Mouse (Mus musculus): ENCODE measurements around the gene Cep57. TPM values are rescaled to one million over a fixed set of nuclear protein-coding genes. Genes with fewer than 3 reads are reported as not detected.

The Cep57 gene
- polyA plus RNA-seq, 1 experiment, result 34.7 TPM

GRCm38 (mm10) chr9:13835256-13835655 lies 8.3 kb upstream of the Cep57 start:
- no peak for DNase-seq (ENCODE audit: low read depth)
- TF ChIP-seq CTCF (IDR thresholded peaks at IDR 0.05; ENCODE audit: borderline replicate concordance, extremely low read depth, insufficient read depth, insufficient read length) (no peak), POLR2A (IDR thresholded peaks at IDR 0.05; ENCODE audit: borderline replicate concordance, extremely low read depth, insufficient read depth, insufficient read length, poor library complexity, severe bottlenecking) (no peak)

- DNase-seq (ENCODE audit: low read depth), result no peak
- TF ChIP-seq CTCF (IDR thresholded peaks at IDR 0.05; ENCODE audit: borderline replicate concordance, extremely low read depth, insufficient read depth, insufficient read length) (peak; percentile 20; the same call in 1 of the 2 replicates), POLR2A (IDR thresholded peaks at IDR 0.05; ENCODE audit: borderline replicate concordance, extremely low read depth, insufficient read depth, insufficient read length, poor library complexity, severe bottlenecking) (no peak)
These were observed 1.2 kb upstream of the Cep57 start for GRCm38 (mm10) chr9:13828087-13828441.

- TF ChIP-seq POLR2A (IDR thresholded peaks at IDR 0.05; ENCODE audit: borderline replicate concordance, extremely low read depth, insufficient read depth, insufficient read length, poor library complexity, severe bottlenecking) (peak; percentile 71), CTCF (IDR thresholded peaks at IDR 0.05; ENCODE audit: borderline replicate concordance, extremely low read depth, insufficient read depth, insufficient read length) (no peak)
- DNase-seq (ENCODE audit: low read depth), result peak; percentile 100
These were observed 639 bp upstream of the Cep57 start, which contains the start of gene Fam76b for GRCm38 (mm10) chr9:13827406-13828086. Fam76b (plus strand) TSS chr9:13827716.

- peak; percentile 81 for DNase-seq (ENCODE audit: low read depth)
- TF ChIP-seq CTCF (IDR thresholded peaks at IDR 0.05; ENCODE audit: borderline replicate concordance, extremely low read depth, insufficient read depth, insufficient read length) (no peak), POLR2A (IDR thresholded peaks at IDR 0.05; ENCODE audit: borderline replicate concordance, extremely low read depth, insufficient read depth, insufficient read length, poor library complexity, severe bottlenecking) (0 out of 2 replicates have a peak, but pooled peaks have one; percentile 18)
These were observed 509 bp downstream of the Cep57 start for GRCm38 (mm10) chr9:13826391-13826805.

GRCm38 (mm10) chr9:13825896-13826295 lies 1.0 kb downstream of the Cep57 start:
- TF ChIP-seq CTCF (IDR thresholded peaks at IDR 0.05; ENCODE audit: borderline replicate concordance, extremely low read depth, insufficient read depth, insufficient read length) (no peak), POLR2A (IDR thresholded peaks at IDR 0.05; ENCODE audit: borderline replicate concordance, extremely low read depth, insufficient read depth, insufficient read length, poor library complexity, severe bottlenecking) (no peak)
- DNase-seq (ENCODE audit: low read depth), result no peak

GRCm38 (mm10) chr9:13820774-13821173 lies 6.1 kb downstream of the Cep57 start:
- DNase-seq (ENCODE audit: low read depth), result no peak
- no peak for TF ChIP-seq POLR2A (IDR thresholded peaks at IDR 0.05; ENCODE audit: borderline replicate concordance, extremely low read depth, insufficient read depth, insufficient read length, poor library complexity, severe bottlenecking)
- no peak for TF ChIP-seq CTCF (IDR thresholded peaks at IDR 0.05; ENCODE audit: borderline replicate concordance, extremely low read depth, insufficient read depth, insufficient read length)

- TF ChIP-seq CTCF (IDR thresholded peaks at IDR 0.05; ENCODE audit: borderline replicate concordance, extremely low read depth, insufficient read depth, insufficient read length) (no peak), POLR2A (IDR thresholded peaks at IDR 0.05; ENCODE audit: borderline replicate concordance, extremely low read depth, insufficient read depth, insufficient read length, poor library complexity, severe bottlenecking) (no peak)
- no peak for DNase-seq (ENCODE audit: low read depth)
These were observed 8.5 kb downstream of the Cep57 start for GRCm38 (mm10) chr9:13818369-13818768.

GRCm38 (mm10) chr9:13809937-13810336 lies 17.0 kb downstream of the Cep57 start:
- TF ChIP-seq CTCF (IDR thresholded peaks at IDR 0.05; ENCODE audit: borderline replicate concordance, extremely low read depth, insufficient read depth, insufficient read length) (peak; percentile 32; the same call in 1 of the 2 replicates), POLR2A (IDR thresholded peaks at IDR 0.05; ENCODE audit: borderline replicate concordance, extremely low read depth, insufficient read depth, insufficient read length, poor library complexity, severe bottlenecking) (no peak)
- peak; percentile 19 for DNase-seq (ENCODE audit: low read depth)

GRCm38 (mm10) chr9:13807657-13808056 lies 19.2 kb downstream of the Cep57 start:
- DNase-seq (ENCODE audit: low read depth), result no peak
- TF ChIP-seq POLR2A (IDR thresholded peaks at IDR 0.05; ENCODE audit: borderline replicate concordance, extremely low read depth, insufficient read depth, insufficient read length, poor library complexity, severe bottlenecking) (no peak), CTCF (IDR thresholded peaks at IDR 0.05; ENCODE audit: borderline replicate concordance, extremely low read depth, insufficient read depth, insufficient read length) (no peak)

GRCm38 (mm10) chr9:13806854-13807253 lies 20.1 kb downstream of the Cep57 start:
- TF ChIP-seq POLR2A (IDR thresholded peaks at IDR 0.05; ENCODE audit: borderline replicate concordance, extremely low read depth, insufficient read depth, insufficient read length, poor library complexity, severe bottlenecking) (no peak), CTCF (IDR thresholded peaks at IDR 0.05; ENCODE audit: borderline replicate concordance, extremely low read depth, insufficient read depth, insufficient read length) (no peak)

GRCm38 (mm10) chr9:13804480-13804879 lies 22.4 kb downstream of the Cep57 start:
- TF ChIP-seq POLR2A (IDR thresholded peaks at IDR 0.05; ENCODE audit: borderline replicate concordance, extremely low read depth, insufficient read depth, insufficient read length, poor library complexity, severe bottlenecking), result no peak
- no peak for TF ChIP-seq CTCF (IDR thresholded peaks at IDR 0.05; ENCODE audit: borderline replicate concordance, extremely low read depth, insufficient read depth, insufficient read length)
- DNase-seq (ENCODE audit: low read depth), result no peak

More at GRCm38 (mm10) chr9:13806854-13807253, 20.1 kb downstream of the Cep57 start:
- DNase-seq (ENCODE audit: low read depth), result no peak

GRCm38 (mm10) chr9:13794756-13795155 lies 32.2 kb downstream of the Cep57 start:
- DNase-seq (ENCODE audit: low read depth), result no peak
- TF ChIP-seq CTCF (IDR thresholded peaks at IDR 0.05; ENCODE audit: borderline replicate concordance, extremely low read depth, insufficient read depth, insufficient read length) (no peak), POLR2A (IDR thresholded peaks at IDR 0.05; ENCODE audit: borderline replicate concordance, extremely low read depth, insufficient read depth, insufficient read length, poor library complexity, severe bottlenecking) (no peak)

Measured in brain, embryonic 14.5 days (tissue).